Mouse (Mus musculus) liver (tissue): Measurements from ENCODE around the gene Iqcn.

ENCODE experiments used
- DNase-seq: peaks from one replicate; pipeline ENCODE4 v3.0.0-alpha.2; 2020; ENCODE audit warnings: mixed read lengths

The Iqcn gene

DNA sequence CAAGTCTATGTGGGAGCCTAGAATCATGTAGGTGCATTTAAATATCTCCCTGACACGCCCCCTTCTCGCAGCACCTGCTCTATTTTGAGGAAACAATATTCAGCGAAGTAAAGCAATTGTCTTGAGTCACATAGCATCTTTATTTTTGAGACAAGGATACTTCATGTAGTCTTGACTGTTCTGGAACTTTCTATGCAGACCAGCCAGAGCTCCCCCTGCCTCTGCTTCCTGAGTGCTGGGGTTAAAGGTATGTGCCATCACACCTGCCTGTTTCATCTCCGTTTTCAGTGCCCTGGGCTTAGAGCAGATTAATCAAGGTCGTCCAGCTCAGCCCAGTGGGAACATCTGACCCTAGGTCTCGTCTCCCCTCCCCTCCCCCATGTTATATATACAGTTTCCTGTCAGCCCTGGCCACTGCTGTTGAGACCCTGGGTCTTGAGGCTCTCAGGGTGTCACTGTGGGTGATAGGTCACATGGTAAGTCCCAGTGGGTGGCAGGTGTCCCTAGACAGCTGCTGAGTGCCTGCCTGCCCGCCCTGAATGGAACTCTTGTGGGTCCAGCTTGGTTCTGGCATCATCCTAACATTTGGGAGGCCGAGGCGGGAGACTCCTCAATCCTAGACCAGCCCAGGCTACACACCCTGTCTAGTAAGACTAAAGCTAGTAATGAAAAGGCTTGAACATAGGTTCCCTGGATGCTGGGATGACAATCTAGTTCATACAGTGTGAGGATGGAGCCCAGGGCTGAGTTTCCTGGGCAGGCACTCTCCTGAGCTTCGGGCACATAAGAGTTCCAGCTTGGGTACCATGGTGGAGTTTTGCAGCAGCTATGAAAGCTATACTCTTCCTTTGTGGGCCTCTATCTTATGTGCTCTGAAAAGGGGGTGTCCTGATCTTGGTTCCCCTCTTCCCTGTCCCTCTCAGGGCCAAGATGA lies 1.9 kb upstream of the Iqcn start:
- DNase-seq = no peak

DNA sequence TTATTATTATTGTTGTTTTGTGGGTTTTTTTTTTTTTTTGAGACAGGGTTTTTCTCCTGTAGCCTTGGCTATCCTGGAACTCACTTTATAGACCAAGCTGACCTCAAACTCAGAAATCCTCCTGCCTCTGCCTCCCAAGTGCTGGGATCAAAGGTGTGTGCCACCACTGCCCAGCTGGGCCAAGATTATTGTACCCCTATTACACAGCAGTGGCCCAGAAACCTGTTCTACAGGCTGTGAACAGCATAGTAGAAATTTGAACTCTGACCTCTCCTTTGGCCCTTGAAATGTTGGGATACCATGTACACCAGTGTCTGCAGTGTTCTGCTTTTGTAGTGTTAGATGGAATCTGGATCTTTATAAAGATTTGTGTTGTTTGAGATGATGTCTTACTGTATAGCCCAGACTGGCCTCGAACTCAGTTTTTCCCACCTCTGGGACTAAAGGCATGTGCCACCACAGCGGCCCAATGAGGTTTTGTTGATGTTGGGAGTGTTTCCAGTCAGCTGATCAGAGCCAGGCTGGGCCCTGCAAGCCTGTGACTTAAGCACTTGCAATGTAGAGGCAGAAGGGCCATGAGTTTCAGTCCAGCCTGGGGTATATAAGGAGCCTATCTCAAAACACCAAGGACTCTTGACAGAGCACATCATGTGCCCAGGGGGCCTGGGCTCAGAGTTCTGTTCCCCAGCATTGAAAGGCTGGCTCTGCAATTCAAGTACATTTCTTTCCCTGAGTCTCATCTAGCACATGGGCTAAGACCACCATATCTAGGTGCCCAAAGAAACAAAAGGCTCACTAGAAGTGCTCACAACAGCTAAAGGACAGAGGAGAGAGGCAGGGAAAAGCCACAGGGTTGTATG lies 1.0 kb upstream of the Iqcn start:
- DNase-seq = no peak

DNA sequence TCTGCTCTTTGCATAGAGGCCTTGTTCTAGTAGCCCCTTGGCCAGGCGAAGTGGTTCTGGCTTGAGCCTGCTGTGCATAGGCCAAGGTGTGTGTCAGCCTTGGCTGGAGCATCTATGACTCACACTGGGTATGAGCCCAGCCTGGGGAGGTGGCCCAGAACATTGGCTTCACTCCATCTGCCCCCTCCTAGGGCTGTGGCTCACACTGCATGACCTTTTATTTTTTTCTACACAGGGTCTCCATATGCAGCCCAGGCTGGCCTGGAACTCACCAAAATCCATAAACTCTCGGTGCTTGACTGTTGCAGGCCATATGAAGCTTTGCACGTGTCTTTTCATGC lies 445 bp upstream of the Iqcn start:
- no peak for DNase-seq

DNA sequence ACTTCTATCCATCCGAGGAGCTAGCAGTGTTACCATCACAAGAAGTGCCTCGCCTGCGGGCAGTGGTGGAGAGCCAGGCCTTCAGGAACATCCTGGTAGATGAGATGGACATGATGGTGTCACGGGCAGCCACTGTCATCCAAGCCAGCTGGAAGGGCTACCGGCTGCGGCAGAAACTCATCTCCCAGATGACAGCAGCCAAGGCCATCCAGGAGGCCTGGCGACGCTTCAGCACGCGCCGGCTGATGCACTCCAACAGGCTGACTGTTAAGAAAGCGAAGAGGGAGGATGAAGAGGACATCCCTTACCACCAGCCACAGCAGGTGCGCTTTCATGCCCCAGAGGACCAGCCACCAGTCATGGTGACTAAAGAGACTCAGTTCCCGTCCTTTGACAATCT lies 5.0 kb downstream of the Iqcn start:
- DNase-seq = no peak

GRCm38 (mm10) chr8:70709794-70710193 lies 6.5 kb downstream of the Iqcn start:
- DNase-seq = no peak

DNA sequence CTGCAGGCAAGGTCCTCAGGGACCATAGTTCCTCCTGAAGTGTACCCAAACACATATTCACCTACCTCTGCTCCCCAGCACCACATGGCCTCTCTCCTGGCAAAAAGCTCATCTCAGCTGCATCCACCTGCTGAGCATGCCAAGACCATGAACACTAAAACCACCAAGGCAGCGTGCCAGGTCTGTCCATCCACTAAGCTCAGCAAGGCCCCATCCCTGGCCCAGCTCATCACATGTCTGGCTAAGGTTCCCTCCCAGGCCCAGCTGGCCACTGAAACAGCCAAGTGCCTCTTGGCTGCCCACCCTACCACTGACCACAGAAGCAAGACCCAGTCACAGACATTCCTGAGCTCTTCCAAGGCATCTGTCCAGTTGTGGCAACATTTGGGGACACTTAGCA lies 7.0 kb downstream of the Iqcn start:
- no peak for DNase-seq

DNA sequence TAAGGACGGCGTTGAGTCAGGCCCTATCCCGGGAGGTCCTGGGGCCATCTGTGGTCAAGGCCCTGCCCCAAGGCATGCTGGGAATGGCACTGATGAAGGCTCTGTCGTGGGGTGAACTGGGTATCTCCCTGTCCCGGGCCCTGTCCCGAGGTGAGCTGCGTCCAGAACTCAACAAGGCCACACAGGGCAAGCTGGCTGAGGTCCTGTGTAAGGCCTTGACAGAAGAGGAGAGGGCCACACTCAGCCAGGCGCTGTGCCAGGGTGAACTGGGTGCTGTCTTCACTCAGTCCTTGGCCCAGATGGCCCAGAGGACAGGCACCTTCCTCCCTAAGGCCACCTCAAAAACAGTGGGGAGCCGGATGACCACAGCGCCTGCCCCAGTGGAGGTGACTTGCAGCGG lies 7.8 kb downstream of the Iqcn start:
- DNase-seq = no peak

- no peak for DNase-seq
Measured at GRCm38 (mm10) chr8:70713991-70714390, 10.7 kb downstream of the Iqcn start.

DNA sequence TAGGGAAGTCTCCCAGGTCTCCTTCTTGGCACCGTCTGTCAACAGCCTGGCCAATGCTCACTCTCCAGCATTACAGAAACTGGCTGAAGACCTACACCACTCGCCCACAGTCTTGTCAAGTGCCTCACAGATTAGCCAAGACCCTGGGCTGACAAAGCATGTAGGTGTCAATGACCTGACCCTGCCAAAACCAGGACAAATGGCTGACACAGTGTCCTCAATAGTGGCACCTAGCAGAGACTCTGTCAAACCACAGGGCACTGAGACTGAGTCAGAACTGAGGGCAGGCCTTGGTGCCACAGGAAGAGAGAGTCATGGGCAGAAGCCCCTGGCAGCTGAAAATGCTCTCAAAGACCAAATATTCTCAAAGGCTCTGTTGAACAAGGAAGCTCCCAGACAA lies 11.8 kb downstream of the Iqcn start:
- DNase-seq = no peak

- DNase-seq = no peak
Measured at GRCm38 (mm10) chr8:70716521-70717400, 13.5 kb downstream of the Iqcn start.

GRCm38 (mm10) chr8:70718297-70718696 lies 15.0 kb downstream of the Iqcn start, which contains the start of gene Gm3336:
Gene Gm3336, plus strand, starts transcription at chr8:70718543.
- DNase-seq = peak; percentile 71

DNA sequence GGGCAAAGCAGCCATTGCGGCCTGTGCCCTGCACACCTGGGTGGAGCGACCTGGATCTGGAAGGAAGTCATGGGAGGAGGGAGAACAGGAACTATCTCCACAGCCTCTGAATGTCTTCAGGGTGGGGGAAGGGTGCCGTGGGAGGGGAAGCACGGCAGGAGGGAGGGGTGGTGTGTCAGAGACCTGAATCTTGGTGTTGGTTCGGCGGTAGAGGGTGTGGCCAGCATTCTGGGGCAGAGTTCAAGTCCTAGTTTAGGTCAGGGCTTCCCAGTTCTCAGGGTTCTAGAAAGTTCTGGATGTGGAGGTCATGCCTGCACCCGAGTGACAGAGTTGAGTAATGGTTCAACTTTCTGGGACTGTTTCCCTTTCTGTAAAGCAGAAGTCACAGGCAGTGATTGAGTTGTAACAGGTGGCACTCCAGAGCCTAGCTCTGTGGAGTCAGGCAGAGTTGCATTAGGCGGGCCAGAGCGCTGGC lies 16.6 kb downstream of the Iqcn start:
- DNase-seq = no peak

DNA sequence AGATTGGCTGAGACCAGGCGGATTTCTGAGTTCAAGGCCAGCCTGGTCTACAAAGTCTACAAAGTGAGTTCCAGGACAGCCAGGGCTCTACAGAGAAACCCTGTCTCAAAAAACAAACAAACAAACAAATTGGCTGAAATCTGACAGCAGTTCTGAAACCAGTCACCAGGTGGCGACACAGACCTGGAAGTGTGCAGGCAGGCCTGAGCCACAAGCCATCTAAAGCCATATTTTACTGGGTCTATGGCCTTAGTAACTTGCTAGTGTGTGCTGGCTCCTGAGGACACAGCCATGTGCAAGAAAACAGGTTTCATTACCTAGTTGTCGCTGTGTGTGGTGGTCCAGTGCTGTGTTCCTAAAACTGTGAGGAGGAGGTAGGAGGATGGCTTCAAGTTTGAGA lies 17.5 kb downstream of the Iqcn start:
- DNase-seq = peak; percentile 75

GRCm38 (mm10) chr8:70721601-70722000 lies 18.3 kb downstream of the Iqcn start:
- DNase-seq = no peak

DNA sequence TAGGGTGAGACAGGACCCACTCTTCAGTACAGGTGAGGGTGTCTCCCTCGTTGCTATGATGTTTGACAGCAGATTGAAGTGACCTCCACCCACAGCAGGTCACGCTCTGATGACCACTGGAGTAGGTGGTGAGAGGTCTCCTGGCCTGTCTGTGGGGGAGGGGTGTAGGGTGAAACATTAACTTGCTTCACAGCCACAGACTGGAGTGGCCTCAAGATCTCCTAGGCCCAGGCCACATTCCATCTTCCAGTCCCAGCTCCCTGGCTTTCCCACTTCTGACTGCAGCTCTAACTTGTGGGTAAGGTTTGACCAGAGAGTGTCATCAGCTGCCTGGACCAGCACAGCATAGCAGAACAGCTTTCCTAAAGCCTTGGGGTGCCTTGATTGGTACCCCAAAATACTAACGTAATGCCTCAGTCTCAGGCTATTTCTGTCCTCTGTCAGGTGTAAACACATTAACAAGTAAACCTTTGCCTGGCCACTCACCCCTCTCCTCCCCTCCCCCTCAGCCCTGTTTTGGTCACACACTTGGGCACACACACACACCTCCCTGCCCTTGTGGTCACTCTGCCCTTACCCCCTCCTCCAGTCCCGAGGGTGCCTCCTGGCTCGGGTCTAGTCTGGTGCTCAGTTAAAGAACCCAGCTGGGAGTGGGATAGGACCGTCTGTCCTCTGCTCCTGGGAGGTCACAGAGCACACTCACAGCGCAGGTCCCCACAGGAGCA lies 20.4 kb downstream of the Iqcn start, which contains the start of gene Pde4c:
Gene Pde4c (plus strand): TSS at position 235 of the 725 bp plus-strand sequence.
- DNase-seq = peak; percentile 60

GRCm38 (mm10) chr8:70724216-70724615 lies 21.0 kb downstream of the Iqcn start:
- no peak for DNase-seq

- DNase-seq = peak; percentile 40
Measured at GRCm38 (mm10) chr8:70725792-70726447, 22.7 kb downstream of the Iqcn start.

- DNase-seq = no peak
Measured at GRCm38 (mm10) chr8:70726721-70727120, 23.5 kb downstream of the Iqcn start.

DNA sequence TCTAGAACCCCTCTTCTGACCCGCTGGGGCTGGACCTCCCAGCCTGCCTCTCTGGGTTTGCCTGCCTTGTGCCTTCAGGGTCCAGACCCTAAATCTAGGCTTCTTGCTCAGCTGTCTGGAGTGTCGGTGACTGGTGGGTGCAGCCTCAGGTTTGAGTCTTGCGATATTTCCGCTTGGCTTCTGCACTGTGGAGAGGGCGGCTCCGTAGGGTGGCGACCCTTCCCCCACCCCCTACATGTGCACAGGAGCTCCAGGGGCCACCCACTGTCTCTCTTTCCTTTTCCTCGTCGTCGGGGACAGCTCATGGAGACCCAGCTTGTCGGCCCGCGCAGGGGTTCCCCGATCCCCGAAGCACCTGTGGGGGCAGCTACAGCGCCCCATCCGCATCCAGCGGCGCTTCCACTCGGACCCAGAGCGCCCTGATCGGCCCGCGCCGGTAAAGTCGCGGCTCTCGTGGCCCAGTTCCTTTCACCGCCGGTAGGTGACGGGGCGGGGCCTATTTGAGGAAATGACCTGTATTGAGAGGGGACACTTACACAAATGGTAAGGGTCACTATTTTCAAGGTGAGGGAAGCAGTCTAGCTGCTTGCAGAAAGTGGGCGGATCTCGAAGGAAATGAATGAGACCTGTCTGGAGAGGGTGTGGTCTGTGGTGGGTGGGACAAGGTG lies 26.7 kb downstream of the Iqcn start:
- no peak for DNase-seq

DNA sequence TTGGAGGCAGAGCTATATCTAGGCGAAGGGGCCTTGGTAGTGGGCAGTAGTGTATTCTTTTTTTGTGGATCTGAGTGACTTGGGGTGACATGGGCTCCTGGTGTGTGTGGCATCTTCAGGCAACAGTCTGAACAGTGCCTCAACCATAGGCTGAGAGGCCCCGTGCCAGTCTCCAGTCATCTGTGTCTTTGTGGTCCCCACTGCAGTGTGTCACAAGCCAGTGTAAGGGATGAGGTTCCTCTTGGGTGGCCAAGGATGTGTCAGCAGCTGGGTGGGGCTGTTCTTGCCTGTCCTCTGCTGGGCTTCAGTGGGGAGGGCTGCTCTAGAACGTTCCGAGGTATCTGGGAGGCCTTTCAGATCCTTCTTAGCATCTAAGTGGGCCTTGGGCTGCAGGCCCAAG lies 27.7 kb downstream of the Iqcn start:
- DNase-seq = no peak

DNA sequence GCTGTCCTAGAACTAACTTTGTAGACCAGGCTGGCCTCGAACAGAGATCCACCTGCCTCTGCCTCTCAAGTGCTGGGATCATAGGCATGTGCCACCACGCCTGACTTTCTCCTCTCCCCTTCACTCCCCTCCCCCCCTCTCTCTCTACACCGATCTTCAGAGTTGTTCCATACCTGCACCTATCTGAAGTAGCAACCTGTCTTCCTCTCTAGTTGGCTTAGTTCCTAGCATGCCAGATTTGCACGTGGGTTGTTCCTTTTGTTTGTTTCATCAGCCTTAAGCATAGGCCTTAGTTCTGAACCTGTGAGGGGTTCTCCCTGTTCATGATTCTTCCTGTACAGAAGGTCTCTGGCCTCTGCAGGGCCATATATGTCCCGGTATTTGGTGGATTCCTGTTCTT lies 34.4 kb downstream of the Iqcn start:
- DNase-seq = no peak
